Mouse (Mus musculus) testis, adult 2 months (tissue): Measurements from ENCODE around the gene Yap1.

Experiments used
- CTCF ChIP-seq: fragments of 200-500 bp; IDR thresholded peaks from 2 replicates; pipeline ENCODE4 v1.5.1; 2012; ENCODE audit warnings: low read depth, mild to moderate bottlenecking, inconsistent platforms, low read length, moderate library complexity; ENCODE audit not compliant: control insufficient read depth, insufficient read depth, insufficient replicate concordance
- POLR2A ChIP-seq: fragments of 200-500 bp; IDR thresholded peaks from 2 replicates; pipeline ENCODE4 v1.6.1; 2012; ENCODE audit warnings: low read depth, mild to moderate bottlenecking, inconsistent platforms, low read length, moderate library complexity; ENCODE audit not compliant: control insufficient read depth

DNA sequence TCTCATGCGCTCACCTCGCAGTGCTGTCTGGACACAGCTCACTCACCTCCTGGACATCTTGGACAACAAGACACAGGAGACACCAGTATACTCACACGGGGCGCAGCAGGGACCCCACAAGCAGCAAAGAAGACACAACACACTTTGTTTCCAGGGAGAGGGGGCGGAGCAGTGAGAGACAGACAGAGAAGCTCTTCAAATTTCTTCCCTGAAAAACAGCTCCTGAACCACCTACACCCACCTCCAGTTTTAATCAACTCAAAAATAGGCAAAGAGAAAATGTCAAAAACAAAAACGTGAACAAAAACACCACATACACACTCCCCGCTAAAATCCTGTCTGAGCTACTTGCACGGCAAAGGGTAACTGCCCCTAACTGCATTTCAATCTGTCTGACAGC, 48.0 kb downstream of the Yap1 start:
- TF ChIP-seq POLR2A (no peak), CTCF (no peak)
